Mouse (Mus musculus): Measurements from ENCODE around the gene Rfx7. TPM values are rescaled to one million over a fixed set of nuclear protein-coding genes. Genes with fewer than 3 reads are reported as not detected.

The Rfx7 gene
- polyA plus RNA-seq, 1 experiment from 2014 or later = 4.0 TPM

- no peaks in the 10 kb centered on the region for H3K27me3 ChIP-seq (replicated peaks; ENCODE audit: insufficient read depth, low read length)
- no peak overlapping the region for H3K4me2 ChIP-seq (replicated peaks; ENCODE audit: low read depth, low read length)
- H3K36me3 ChIP-seq (ENCODE audit: insufficient read depth, low read length) = no peaks in the 10 kb centered on the region
- no peak overlapping the region for H3K4me3 ChIP-seq (ENCODE audit: low read depth, low read length)
- WGBS = 68% methylated on average over 3 of the region's 3 CpGs
- H3K4me1 ChIP-seq (ENCODE audit: insufficient read depth, low read depth, low read length) = peaks cover 3% of the 10 kb centered on the region; the same call in 1 of the 2 replicates
- H3K9ac ChIP-seq (replicated peaks; ENCODE audit: low read depth) = no peak overlapping the region
- no peak for ATAC-seq
- no peak overlapping the region for H3K27ac ChIP-seq (ENCODE audit: low read length)
- no peaks in the 10 kb centered on the region for H3K9me3 ChIP-seq (ENCODE audit: low read length)
- no peak for DNase-seq (ENCODE audit: low spot score)
- TF ChIP-seq EP300 (IDR thresholded peaks at IDR 0.05) (no peak), CTCF (IDR thresholded peaks at IDR 0.05) (no peak)
Measured at GRCm38 (mm10) chr9:72493984-72494685, 37.9 kb upstream of the Rfx7 start.

GRCm38 (mm10) chr9:72496691-72497090, 35.3 kb upstream of the Rfx7 start:
- DNase-seq (ENCODE audit: low spot score) (no peak), ATAC-seq (no peak)
- Histone ChIP-seq H3K27me3 (replicated peaks; ENCODE audit: insufficient read depth, low read length) (no peaks in the 10 kb centered on the region), H3K36me3 (ENCODE audit: insufficient read depth, low read length) (no peaks in the 10 kb centered on the region), H3K9ac (replicated peaks; ENCODE audit: low read depth) (no peak overlapping the region), H3K9me3 (ENCODE audit: low read length) (no peaks in the 10 kb centered on the region), H3K4me1 (ENCODE audit: insufficient read depth, low read depth, low read length) (no peaks in the 10 kb centered on the region; the same call in 1 of the 2 replicates), H3K4me3 (ENCODE audit: low read depth, low read length) (no peak overlapping the region), H3K27ac (ENCODE audit: low read length) (no peak overlapping the region), H3K4me2 (replicated peaks; ENCODE audit: low read depth, low read length) (no peak overlapping the region)
- WGBS = 70% methylated on average over 2 of the region's 2 CpGs
- no peak for TF ChIP-seq EP300 (IDR thresholded peaks at IDR 0.05)
- TF ChIP-seq CTCF (IDR thresholded peaks at IDR 0.05) = no peak

- DNase-seq (ENCODE audit: low spot score) = no peak
- H3K4me1 ChIP-seq (ENCODE audit: insufficient read depth, low read depth, low read length) = no peaks in the 10 kb centered on the region; the same call in 1 of the 2 replicates
- H3K4me2 ChIP-seq (replicated peaks; ENCODE audit: low read depth, low read length) = no peak overlapping the region
- 76% methylated on average over 3 of the region's 3 CpGs for WGBS
- no peak for TF ChIP-seq EP300 (IDR thresholded peaks at IDR 0.05)
- no peak for TF ChIP-seq CTCF (IDR thresholded peaks at IDR 0.05)
- H3K4me3 ChIP-seq (ENCODE audit: low read depth, low read length) = no peak overlapping the region
- H3K9ac ChIP-seq (replicated peaks; ENCODE audit: low read depth) = no peak overlapping the region
- no peaks in the 10 kb centered on the region for H3K9me3 ChIP-seq (ENCODE audit: low read length)
- H3K36me3 ChIP-seq (ENCODE audit: insufficient read depth, low read length) = no peaks in the 10 kb centered on the region
- ATAC-seq = no peak
- no peaks in the 10 kb centered on the region for H3K27me3 ChIP-seq (replicated peaks; ENCODE audit: insufficient read depth, low read length)
- no peak overlapping the region for H3K27ac ChIP-seq (ENCODE audit: low read length)
Measured at GRCm38 (mm10) chr9:72497171-72497570, 34.9 kb upstream of the Rfx7 start.

GRCm38 (mm10) chr9:72512229-72512981, 19.6 kb upstream of the Rfx7 start:
- ATAC-seq (no peak), DNase-seq (ENCODE audit: low spot score) (no peak)
- H3K27ac ChIP-seq (ENCODE audit: low read length) = no peak overlapping the region
- no peaks in the 10 kb centered on the region for H3K36me3 ChIP-seq (ENCODE audit: insufficient read depth, low read length)
- no peaks in the 10 kb centered on the region for H3K4me1 ChIP-seq (ENCODE audit: insufficient read depth, low read depth, low read length)
- no peak overlapping the region for H3K9ac ChIP-seq (replicated peaks; ENCODE audit: low read depth)
- no peak for TF ChIP-seq CTCF (IDR thresholded peaks at IDR 0.05)
- no peak for TF ChIP-seq EP300 (IDR thresholded peaks at IDR 0.05)
- no peaks in the 10 kb centered on the region for H3K9me3 ChIP-seq (ENCODE audit: low read length)
- 50% methylated on average over 11 of the region's 11 CpGs for WGBS
- no peak overlapping the region for H3K4me3 ChIP-seq (ENCODE audit: low read depth, low read length)
- no peaks in the 10 kb centered on the region for H3K27me3 ChIP-seq (replicated peaks; ENCODE audit: insufficient read depth, low read length)
- no peak overlapping the region for H3K4me2 ChIP-seq (replicated peaks; ENCODE audit: low read depth, low read length)

- Histone ChIP-seq H3K27me3 (replicated peaks; ENCODE audit: insufficient read depth, low read length) (no peaks in the 10 kb centered on the region), H3K4me2 (replicated peaks; ENCODE audit: low read depth, low read length) (no peak overlapping the region), H3K27ac (ENCODE audit: low read length) (no peak overlapping the region), H3K4me1 (ENCODE audit: insufficient read depth, low read depth, low read length) (no peaks in the 10 kb centered on the region), H3K9ac (replicated peaks; ENCODE audit: low read depth) (no peak overlapping the region), H3K4me3 (ENCODE audit: low read depth, low read length) (no peak overlapping the region), H3K36me3 (ENCODE audit: insufficient read depth, low read length) (no peaks in the 10 kb centered on the region), H3K9me3 (ENCODE audit: low read length) (no peaks in the 10 kb centered on the region)
- TF ChIP-seq EP300 (IDR thresholded peaks at IDR 0.05) = no peak
- no peak for TF ChIP-seq CTCF (IDR thresholded peaks at IDR 0.05)
- DNase-seq (ENCODE audit: low spot score) (no peak), ATAC-seq (no peak)
Measured at GRCm38 (mm10) chr9:72515366-72515765, 16.7 kb upstream of the Rfx7 start.

- H3K27me3 ChIP-seq (replicated peaks; ENCODE audit: insufficient read depth, low read length) = no peaks in the 10 kb centered on the region
- H3K27ac ChIP-seq (ENCODE audit: low read length) = no peak overlapping the region
- DNase-seq (ENCODE audit: low spot score) (no peak), ATAC-seq (no peak)
- no peaks in the 10 kb centered on the region for H3K4me1 ChIP-seq (ENCODE audit: insufficient read depth, low read depth, low read length)
- no peaks in the 10 kb centered on the region for H3K36me3 ChIP-seq (ENCODE audit: insufficient read depth, low read length)
- no peak overlapping the region for H3K4me3 ChIP-seq (ENCODE audit: low read depth, low read length)
- TF ChIP-seq EP300 (IDR thresholded peaks at IDR 0.05) = no peak
- no peak for TF ChIP-seq CTCF (IDR thresholded peaks at IDR 0.05)
- no peak overlapping the region for H3K9ac ChIP-seq (replicated peaks; ENCODE audit: low read depth)
- H3K9me3 ChIP-seq (ENCODE audit: low read length) = no peaks in the 10 kb centered on the region
- no peak overlapping the region for H3K4me2 ChIP-seq (replicated peaks; ENCODE audit: low read depth, low read length)
Measured at GRCm38 (mm10) chr9:72519246-72519645, 12.8 kb upstream of the Rfx7 start.
